Mouse (Mus musculus): ENCODE data around the gene Dnajc22. TPM values are rescaled to one million over a fixed set of nuclear protein-coding genes. Genes with fewer than 3 reads are reported as not detected.
A peak's percentile ranks its signal among the peaks of the same experiment; 100 is the strongest.

Dnajc22 gene
- total and polyA plus RNA-seq, 2 experiments from 2014 or later, result 0.61 TPM; not detected in 1

- no peak overlapping the region for H3K27ac ChIP-seq (ENCODE audit: low read depth)
- no peak for TF ChIP-seq EP300 (IDR thresholded peaks at IDR 0.05; ENCODE audit: low read depth)
- TF ChIP-seq CTCF (IDR thresholded peaks at IDR 0.05; ENCODE audit: low read depth), result no peak
Observed at GRCm38 (mm10) chr15:99112843-99113395, 19.9 kb downstream of the Dnajc22 start.

GRCm38 (mm10) chr15:99113396-99113975, 20.5 kb downstream of the Dnajc22 start:
- 8% methylated on average over 9 of the region's 9 CpGs for WGBS
- no peaks in the 10 kb centered on the region for H3K9me3 ChIP-seq (replicated peaks; ENCODE audit: control insufficient read depth, low read length)
- H3K36me3 ChIP-seq (replicated peaks; ENCODE audit: control insufficient read depth, insufficient read depth, low read length), result no peaks in the 10 kb centered on the region
- no peak for TF ChIP-seq EP300 (IDR thresholded peaks at IDR 0.05; ENCODE audit: low read depth)
- TF ChIP-seq CTCF (IDR thresholded peaks at IDR 0.05; ENCODE audit: low read depth), result peak; percentile 40
- DNase-seq (ENCODE audit: low spot score), result no peak
- H3K27me3 ChIP-seq (ENCODE audit: control insufficient read depth, insufficient read depth, low read length), result no peaks in the 10 kb centered on the region
- H3K4me3 ChIP-seq (ENCODE audit: low read depth, low read length), result no peak overlapping the region
- no peak for ATAC-seq (ENCODE audit: insufficient read depth, low read depth)
- H3K9ac ChIP-seq (replicated peaks; ENCODE audit: low read depth, low read length), result no peak overlapping the region
- H3K27ac ChIP-seq (ENCODE audit: low read depth), result no peak overlapping the region
- no peak overlapping the region for H3K4me2 ChIP-seq (ENCODE audit: low read depth, low read length)
- H3K4me1 ChIP-seq (ENCODE audit: control insufficient read depth, insufficient read depth), result no peaks in the 10 kb centered on the region

More at GRCm38 (mm10) chr15:99112843-99113395, 19.9 kb downstream of the Dnajc22 start:
- H3K9me3 ChIP-seq (replicated peaks; ENCODE audit: control insufficient read depth, low read length), result no peaks in the 10 kb centered on the region
- ATAC-seq (ENCODE audit: insufficient read depth, low read depth), result no peak
- no peak for DNase-seq (ENCODE audit: low spot score)
- 72% methylated on average over 11 of the region's 11 CpGs for WGBS
- H3K4me3 ChIP-seq (ENCODE audit: low read depth, low read length), result no peak overlapping the region
- no peaks in the 10 kb centered on the region for H3K4me1 ChIP-seq (ENCODE audit: control insufficient read depth, insufficient read depth)
- H3K9ac ChIP-seq (replicated peaks; ENCODE audit: low read depth, low read length), result no peak overlapping the region
- no peaks in the 10 kb centered on the region for H3K27me3 ChIP-seq (ENCODE audit: control insufficient read depth, insufficient read depth, low read length)
- no peak overlapping the region for H3K4me2 ChIP-seq (ENCODE audit: low read depth, low read length)
- no peaks in the 10 kb centered on the region for H3K36me3 ChIP-seq (replicated peaks; ENCODE audit: control insufficient read depth, insufficient read depth, low read length)

- WGBS, result 56% methylated on average over 14 of the region's 14 CpGs
- no peak for ATAC-seq (ENCODE audit: insufficient read depth, low read depth)
- Histone ChIP-seq H3K4me1 (ENCODE audit: control insufficient read depth, insufficient read depth) (no peaks in the 10 kb centered on the region), H3K4me3 (ENCODE audit: low read depth, low read length) (no peak overlapping the region), H3K27ac (ENCODE audit: low read depth) (no peak overlapping the region), H3K9me3 (replicated peaks; ENCODE audit: control insufficient read depth, low read length) (no peaks in the 10 kb centered on the region), H3K9ac (replicated peaks; ENCODE audit: low read depth, low read length) (no peak overlapping the region), H3K27me3 (ENCODE audit: control insufficient read depth, insufficient read depth, low read length) (no peaks in the 10 kb centered on the region), H3K36me3 (replicated peaks; ENCODE audit: control insufficient read depth, insufficient read depth, low read length) (no peaks in the 10 kb centered on the region), H3K4me2 (ENCODE audit: low read depth, low read length) (no peak overlapping the region)
- TF ChIP-seq EP300 (IDR thresholded peaks at IDR 0.05; ENCODE audit: low read depth), result no peak
- no peak for TF ChIP-seq CTCF (IDR thresholded peaks at IDR 0.05; ENCODE audit: low read depth)
- DNase-seq (ENCODE audit: low spot score), result no peak
Observed at GRCm38 (mm10) chr15:99114312-99115064, 21.5 kb downstream of the Dnajc22 start.

GRCm38 (mm10) chr15:99115065-99115423, 22.1 kb downstream of the Dnajc22 start:
- Histone ChIP-seq H3K4me3 (ENCODE audit: low read depth, low read length) (no peak overlapping the region), H3K4me1 (ENCODE audit: control insufficient read depth, insufficient read depth) (no peaks in the 10 kb centered on the region), H3K36me3 (replicated peaks; ENCODE audit: control insufficient read depth, insufficient read depth, low read length) (no peaks in the 10 kb centered on the region), H3K9ac (replicated peaks; ENCODE audit: low read depth, low read length) (no peak overlapping the region), H3K27ac (ENCODE audit: low read depth) (no peak overlapping the region), H3K4me2 (ENCODE audit: low read depth, low read length) (no peak overlapping the region), H3K9me3 (replicated peaks; ENCODE audit: control insufficient read depth, low read length) (no peaks in the 10 kb centered on the region), H3K27me3 (ENCODE audit: control insufficient read depth, insufficient read depth, low read length) (no peaks in the 10 kb centered on the region)
- TF ChIP-seq CTCF (IDR thresholded peaks at IDR 0.05; ENCODE audit: low read depth) (no peak), EP300 (IDR thresholded peaks at IDR 0.05; ENCODE audit: low read depth) (no peak)
- 88% methylated on average over 7 of the region's 7 CpGs for WGBS
- no peak for ATAC-seq (ENCODE audit: insufficient read depth, low read depth)
- DNase-seq (ENCODE audit: low spot score), result no peak

- TF ChIP-seq EP300 (IDR thresholded peaks at IDR 0.05; ENCODE audit: low read depth) (no peak), CTCF (IDR thresholded peaks at IDR 0.05; ENCODE audit: low read depth) (no peak)
- H3K36me3 ChIP-seq (replicated peaks; ENCODE audit: control insufficient read depth, insufficient read depth, low read length), result no peaks in the 10 kb centered on the region
- H3K4me2 ChIP-seq (ENCODE audit: low read depth, low read length), result no peak overlapping the region
- no peaks in the 10 kb centered on the region for H3K4me1 ChIP-seq (ENCODE audit: control insufficient read depth, insufficient read depth)
- 25% methylated on average over 11 of the region's 11 CpGs for WGBS
- no peak overlapping the region for H3K4me3 ChIP-seq (ENCODE audit: low read depth, low read length)
- peak overlapping the region; percentile 66 for H3K27ac ChIP-seq (ENCODE audit: low read depth)
- peak; percentile 84 for DNase-seq (ENCODE audit: low spot score)
- no peaks in the 10 kb centered on the region for H3K9me3 ChIP-seq (replicated peaks; ENCODE audit: control insufficient read depth, low read length)
- no peaks in the 10 kb centered on the region for H3K27me3 ChIP-seq (ENCODE audit: control insufficient read depth, insufficient read depth, low read length)
- peak; percentile 67 for ATAC-seq (ENCODE audit: insufficient read depth, low read depth)
- H3K9ac ChIP-seq (replicated peaks; ENCODE audit: low read depth, low read length), result no peak overlapping the region
Observed at GRCm38 (mm10) chr15:99116539-99116938, 23.6 kb downstream of the Dnajc22 start.

All from heart, postnatal 0 days (tissue).